Mouse (Mus musculus): ENCODE data around the gene 1810010H24Rik. TPM values are rescaled to one million over a fixed set of nuclear protein-coding genes. Genes with fewer than 3 reads are reported as not detected.
"Not testable (repeated sequence)": the region's sequence is repeated elsewhere in the genome, so short reads cannot be mapped to it uniquely, and the experiment has no call there.

The 1810010H24Rik gene
- total RNA-seq, 2 experiments from 2014 or later = 0.86 to 1.3 TPM

DNA sequence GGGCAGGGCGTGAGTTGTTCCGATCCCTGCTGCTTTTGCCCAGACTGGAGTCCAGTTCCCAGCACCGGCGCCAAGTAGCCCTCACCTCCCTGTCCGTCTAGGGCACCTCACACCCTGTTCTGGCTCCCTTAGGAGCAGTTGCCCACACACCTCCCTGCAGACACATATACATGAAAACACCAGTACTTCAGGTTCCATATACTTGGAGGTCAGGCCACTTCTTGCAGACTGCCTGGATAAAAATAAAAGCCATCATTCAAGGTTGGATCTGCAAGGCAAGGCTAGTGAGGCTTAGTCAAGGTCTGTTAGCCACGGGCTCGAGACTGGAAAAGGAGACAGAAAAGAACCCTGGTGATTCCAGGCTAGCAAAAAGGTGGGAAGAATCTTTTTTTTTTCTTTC, 6.2 kb downstream of the 1810010H24Rik start:
- Histone ChIP-seq H3K4me3 (no peak overlapping the region), H3K27ac (no peak overlapping the region)
- intact Hi-C loops (cut with DNase I) = no loop called here
- TF ChIP-seq CTCF (IDR thresholded peaks at IDR 0.05) = no peak
- DNase-seq = no peak

GRCm38 (mm10) chr11:107034085-107034810, 8.8 kb downstream of the 1810010H24Rik start:
- intact Hi-C loops (cut with DNase I) = no loop called here
- no peak for DNase-seq
- no peak overlapping the region for H3K27ac ChIP-seq
- no peak overlapping the region for H3K4me3 ChIP-seq
- TF ChIP-seq CTCF (IDR thresholded peaks at IDR 0.05) = no peak

DNA sequence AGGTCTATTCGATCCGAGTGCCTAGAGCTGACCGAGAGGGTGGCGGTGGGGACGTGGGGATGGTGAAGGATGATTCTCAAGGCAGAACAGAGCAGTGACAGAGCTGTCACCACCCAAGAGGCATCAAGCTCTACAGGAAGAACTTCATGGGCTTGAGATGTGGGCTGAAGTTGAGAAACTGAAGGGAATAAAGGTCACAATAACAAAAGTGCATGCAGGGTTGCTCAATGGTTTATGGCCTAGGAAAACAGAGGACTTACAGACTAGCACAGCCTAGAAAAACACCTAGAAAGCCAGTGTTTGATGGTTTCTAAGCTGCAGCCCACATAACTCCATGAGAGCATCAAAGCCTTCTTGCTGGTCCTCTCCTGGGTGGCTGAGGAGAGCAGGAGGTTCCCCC, 13.9 kb downstream of the 1810010H24Rik start:
- no peak overlapping the region for H3K4me3 ChIP-seq
- no peak for TF ChIP-seq CTCF (IDR thresholded peaks at IDR 0.05)
- DNase-seq = no peak
- no peak overlapping the region for H3K27ac ChIP-seq
- intact Hi-C loops (cut with DNase I) = no loop called here

GRCm38 (mm10) chr11:107041396-107041795, 15.9 kb downstream of the 1810010H24Rik start:
- no peak for DNase-seq

DNA sequence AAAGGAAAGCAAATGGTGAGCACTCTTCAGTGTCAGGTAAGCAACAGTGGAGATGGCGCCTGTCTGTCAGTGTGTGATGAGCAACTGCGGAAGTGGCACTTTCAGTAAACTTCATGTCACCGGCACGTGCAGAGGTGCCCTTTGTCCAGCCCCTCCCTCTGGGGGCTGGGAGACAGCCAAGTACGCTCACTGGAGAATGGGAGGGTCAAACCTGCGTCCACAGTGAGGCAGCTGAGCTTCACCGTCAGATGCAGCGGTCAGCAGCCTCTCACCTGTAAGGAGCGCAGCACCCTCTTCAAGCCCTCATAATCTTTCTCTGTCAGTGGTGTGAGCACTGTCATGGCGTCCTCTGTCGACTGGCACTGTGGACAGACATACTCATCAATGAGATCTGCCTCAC, 17.9 kb downstream of the 1810010H24Rik start:
- peak overlapping the region; percentile 71; the same call in 1 of the 2 replicates for H3K27ac ChIP-seq
- no peak for TF ChIP-seq CTCF (IDR thresholded peaks at IDR 0.05)
- DNase-seq = no peak
- no peak overlapping the region for H3K4me3 ChIP-seq
- intact Hi-C loops (cut with DNase I) = loop anchor here (5.0 kb wide), 1 partner anchor 191 kb away; no protein-coding TSS in a partner anchor

More at GRCm38 (mm10) chr11:107041396-107041795, 15.9 kb downstream of the 1810010H24Rik start:
- Histone ChIP-seq H3K4me3 (no peak overlapping the region), H3K27ac (no peak overlapping the region)
- intact Hi-C loops (cut with DNase I) = loop anchor here (5.0 kb wide), 1 partner anchor 189 kb away; no protein-coding TSS in a partner anchor
- no peak for TF ChIP-seq CTCF (IDR thresholded peaks at IDR 0.05)

DNA sequence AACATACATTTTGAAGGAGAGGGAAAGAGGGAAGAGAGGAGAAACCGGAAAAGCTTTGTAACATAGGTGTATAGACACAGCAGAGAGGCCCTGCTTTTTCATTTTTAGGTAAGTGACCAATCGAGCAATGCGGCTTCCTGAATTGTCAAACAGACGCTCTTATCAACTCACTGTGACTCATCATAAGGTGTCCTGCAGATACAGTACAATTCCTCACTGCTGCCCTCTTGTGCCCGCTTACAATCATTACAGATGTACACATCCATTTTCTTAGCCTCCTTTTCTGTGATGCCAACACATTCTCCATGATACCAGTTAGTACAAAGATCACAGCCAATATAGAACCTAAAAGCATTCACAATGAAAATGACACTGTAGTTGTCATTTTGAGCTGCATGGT, 18.8 kb downstream of the 1810010H24Rik start:
- intact Hi-C loops (cut with DNase I) = loop anchor here (5.0 kb wide), 1 partner anchor 192 kb away; no protein-coding TSS in a partner anchor
- peak; percentile 72 for DNase-seq
- peak; percentile 79 for TF ChIP-seq CTCF (IDR thresholded peaks at IDR 0.05)
- Histone ChIP-seq H3K4me3 (no peak overlapping the region), H3K27ac (peak overlapping the region; percentile 71)

DNA sequence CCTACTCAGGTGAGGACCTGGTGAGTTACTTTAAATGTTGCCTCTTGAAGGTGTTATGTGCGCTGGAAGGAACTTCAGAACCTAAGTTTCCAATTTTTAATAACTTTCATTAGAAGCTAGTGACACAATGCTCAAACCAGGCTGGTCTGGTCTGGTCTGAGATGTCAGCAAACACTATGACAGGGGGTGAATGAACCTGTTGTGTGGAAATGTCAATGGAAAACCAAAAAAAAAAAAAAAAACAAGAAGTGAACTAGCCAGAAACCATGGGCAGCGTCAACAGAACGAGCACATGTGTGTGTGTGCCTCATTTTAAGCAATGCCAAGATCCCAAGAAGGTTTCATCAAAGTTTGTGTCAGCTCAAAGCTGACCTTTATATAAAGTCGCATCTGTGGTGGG, 20.1 kb downstream of the 1810010H24Rik start:
- H3K4me3 ChIP-seq = no peak overlapping the region
- DNase-seq = no peak
- intact Hi-C loops (cut with DNase I) = no loop called here
- 0 out of 2 replicates have a peak overlapping the region, but pooled peaks have one; percentile 20 for H3K27ac ChIP-seq
- no peak for TF ChIP-seq CTCF (IDR thresholded peaks at IDR 0.05)

- DNase-seq = peak; percentile 67
- peak; percentile 35 for TF ChIP-seq CTCF (IDR thresholded peaks at IDR 0.05)
- H3K27ac ChIP-seq = peak overlapping the region; percentile 68
- intact Hi-C loops (cut with DNase I) = no loop called here
- no peak overlapping the region for H3K4me3 ChIP-seq
These were observed 21.5 kb downstream of the 1810010H24Rik start for GRCm38 (mm10) chr11:107046766-107047620.

DNA sequence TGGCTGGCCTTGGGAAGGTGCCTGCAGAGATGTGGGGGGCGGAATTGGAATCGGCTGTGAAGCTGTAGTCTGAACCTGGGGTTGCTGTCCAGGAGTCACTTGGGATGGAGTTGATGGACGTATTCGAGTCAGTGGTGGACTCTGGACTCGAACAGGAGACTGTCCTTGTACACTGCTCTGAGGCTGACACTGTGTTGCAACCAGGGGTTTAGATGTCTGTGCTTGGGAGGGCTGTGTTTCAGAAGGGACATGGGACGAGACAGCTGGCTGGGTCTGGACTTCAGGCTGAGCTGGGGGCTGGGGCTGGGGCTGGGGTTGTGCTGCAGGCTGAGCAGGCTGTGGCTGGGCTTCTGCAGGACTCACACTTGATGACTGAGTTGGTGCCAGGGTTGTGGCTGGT, 29.4 kb downstream of the 1810010H24Rik start:
- Histone ChIP-seq H3K4me3 (no peak overlapping the region), H3K27ac (no peak overlapping the region)
- TF ChIP-seq CTCF (IDR thresholded peaks at IDR 0.05) = no peak
- intact Hi-C loops (cut with DNase I) = no loop called here
- no peak for DNase-seq

GRCm38 (mm10) chr11:107057391-107057790, 31.9 kb downstream of the 1810010H24Rik start:
- DNase-seq = peak; percentile 45
- H3K27ac ChIP-seq = no peak overlapping the region
- no peak overlapping the region for H3K4me3 ChIP-seq
- intact Hi-C loops (cut with DNase I) = no loop called here
- TF ChIP-seq CTCF (IDR thresholded peaks at IDR 0.05) = peak; percentile 33; the same call in 1 of the 2 replicates

- H3K4me3 ChIP-seq; intact Hi-C loops (cut with DNase I); H3K27ac ChIP-seq; DNase-seq: not testable (repeated sequence)
These were observed 34.2 kb downstream of the 1810010H24Rik start for GRCm38 (mm10) chr11:107059634-107060033.

DNA sequence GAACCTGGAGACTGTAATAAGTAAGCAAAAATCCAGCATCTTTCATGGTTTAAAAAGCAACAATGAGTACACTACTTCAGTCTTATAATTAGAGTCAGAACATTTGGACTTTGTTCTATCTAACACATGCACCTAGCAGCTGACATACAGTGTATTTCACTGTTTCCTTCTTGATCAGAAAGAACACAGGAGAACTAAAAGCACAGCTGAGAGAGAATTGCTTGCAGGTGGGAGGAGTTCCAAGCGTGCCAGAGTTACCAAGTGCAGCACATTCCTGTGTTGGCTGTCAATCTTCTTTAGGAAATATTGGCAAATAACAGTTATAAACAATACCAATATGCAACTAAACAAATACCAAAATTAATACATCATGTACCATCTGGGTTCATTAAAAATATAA, 35.5 kb downstream of the 1810010H24Rik start:
- no peak for TF ChIP-seq CTCF (IDR thresholded peaks at IDR 0.05)
- no peak for DNase-seq
- no peak overlapping the region for H3K4me3 ChIP-seq
- no peak overlapping the region for H3K27ac ChIP-seq
- intact Hi-C loops (cut with DNase I) = no loop called here

GRCm38 (mm10) chr11:107063067-107063466, 37.6 kb downstream of the 1810010H24Rik start:
- intact Hi-C loops (cut with DNase I) = no loop called here
- TF ChIP-seq CTCF (IDR thresholded peaks at IDR 0.05) = no peak
- no peak for DNase-seq
- H3K27ac ChIP-seq = peak overlapping the region; percentile 77
- no peak overlapping the region for H3K4me3 ChIP-seq

All from gastrocnemius, adult 2 months (tissue).